In genomic region chr17:23774090-23774489, GRCm38 (mm10) we compare ENCODE assay signal across 9 mouse cellular contexts. TPM values are rescaled to one million over a fixed set of nuclear protein-coding genes. Genes with fewer than 3 reads are reported as not detected.
DNase-seq lines count a peak whose midpoint lies in the region; ATAC-seq and TF ChIP-seq lines count a peak whose summit lies in the region.
"Had no signal": no experiment of that assay in that cellular context is flagged by ENCODE, and none has a peak within 500 bp of the region (broad histone marks: within the 10 kb centered on the region; RNA-seq: fewer than 3 reads in every experiment).

No protein-coding gene starts in this region.

- H3K9me3 ChIP-seq in heart, embryonic 10.5 days = no peaks in the 10 kb centered on the region
- no peaks in the 10 kb centered on the region for H3K9me3 ChIP-seq in liver, embryonic 14.5 days (ENCODE audit: control insufficient read depth, low read length)
- H3K9me3 ChIP-seq: embryonic facial prominence, embryonic 12.5 days had no signal

- TF ChIP-seq POLR2A in olfactory bulb, adult 2 months (IDR thresholded peaks at IDR 0.05; ENCODE audit: insufficient read depth, low read depth, low read length) = no peak

- H3K4me3 ChIP-seq in heart, embryonic 10.5 days = no peak overlapping the region
- no peak overlapping the region for H3K4me3 ChIP-seq in liver, embryonic 14.5 days (ENCODE audit: insufficient read depth in 1 of 2, low read depth in 2 of 2, low read length in 2 of 2)
- H3K4me3 ChIP-seq in olfactory bulb, adult 2 months (ENCODE audit: insufficient read depth, low read depth, low read length) = no peak overlapping the region
- H3K4me3 ChIP-seq: embryonic facial prominence, embryonic 12.5 days had no signal

- H3K4me1 ChIP-seq in heart, embryonic 10.5 days = peaks cover 15% of the 10 kb centered on the region
- H3K4me1 ChIP-seq in liver, embryonic 14.5 days (replicated peaks; ENCODE audit: control insufficient read depth in 2 of 2, insufficient read depth in 2 of 2, low read length in 1 of 2) = peaks cover 7 to 9% of the 10 kb centered on the region in 2 experiments
- peaks cover 8% of the 10 kb centered on the region; the same call in 1 of the 2 replicates for H3K4me1 ChIP-seq in olfactory bulb, adult 2 months (ENCODE audit: control insufficient read depth, insufficient read depth, low read length)

- H3K36me3 ChIP-seq in heart, embryonic 10.5 days = no peaks in the 10 kb centered on the region
- H3K36me3 ChIP-seq in liver, embryonic 14.5 days (replicated peaks; ENCODE audit: control insufficient read depth, insufficient read depth, low read depth) = no peaks in the 10 kb centered on the region

- 6% methylated on average over 12 of the region's 12 CpGs for WGBS in heart, embryonic 10.5 days
- WGBS in liver, embryonic 14.5 days (ENCODE audit: insufficient replicate concordance) = 5% methylated on average over 12 of the region's 12 CpGs
- 4% methylated on average over 12 of the region's 12 CpGs for WGBS in olfactory bulb, adult 2 months

- ATAC-seq in liver, embryonic 14.5 days (ENCODE audit: insufficient read depth) = peak; percentile 23

- no peak overlapping the region for H3K27ac ChIP-seq in heart, embryonic 10.5 days
- H3K27ac ChIP-seq in liver, embryonic 14.5 days = no peak overlapping the region
- H3K27ac ChIP-seq in olfactory bulb, adult 2 months (ENCODE audit: insufficient read depth, low read depth, low read length) = no peak overlapping the region
- H3K27ac ChIP-seq: embryonic facial prominence, embryonic 12.5 days had no signal

- peak; percentile 87 for TF ChIP-seq CTCF in liver, embryonic 14.5 days (IDR thresholded peaks at IDR 0.05; ENCODE audit: low read depth)
- TF ChIP-seq CTCF in olfactory bulb, adult 2 months (IDR thresholded peaks at IDR 0.05; ENCODE audit: insufficient read depth, low read depth, low read length) = peak; percentile 71

- DNase-seq in 416B (ENCODE audit: low read depth) = peak; percentile 87
- peak; percentile 80 to 83 for DNase-seq in adrenal gland, adult 18-20 months (ENCODE audit: low spot score in 2 of 2)
- DNase-seq in embryo, embryonic 11.5 days (ENCODE audit: low read depth, low spot score) = peak; percentile 57
- DNase-seq in heart, embryonic 10.5 days (ENCODE audit: low spot score) = peak; percentile 88
- DNase-seq in kidney, postnatal 14 days = peak; percentile 90
- DNase-seq in liver, embryonic 14.5 days (ENCODE audit: low read depth in 3 of 3, low spot score in 3 of 3) = peak in 1 of 3 experiments; percentile 47
- DNase-seq in testis, postnatal 14 days (ENCODE audit: low spot score) = peak; percentile 60

- TF ChIP-seq EP300 in liver, embryonic 14.5 days (IDR thresholded peaks at IDR 0.05; ENCODE audit: low read depth) = no peak

- H3K4me2 ChIP-seq in liver, embryonic 14.5 days (ENCODE audit: low read depth) = no peak overlapping the region
- H3K4me2 ChIP-seq: embryonic facial prominence, embryonic 12.5 days had no signal

- no peak overlapping the region for H3K9ac ChIP-seq in liver, embryonic 14.5 days (replicated peaks)
- H3K9ac ChIP-seq: embryonic facial prominence, embryonic 12.5 days had no signal

- H3K27me3 ChIP-seq in heart, embryonic 10.5 days (ENCODE audit: insufficient read depth, poor library complexity, severe bottlenecking) = 0 out of 2 replicates have a peak, but pooled peaks cover 6% of the 10 kb centered on the region
- H3K27me3 ChIP-seq in liver, embryonic 14.5 days (ENCODE audit: control insufficient read depth, insufficient read depth, low read length) = no peaks in the 10 kb centered on the region
- H3K27me3 ChIP-seq: embryonic facial prominence, embryonic 12.5 days had no signal

RNA-seq across cellular contexts. Expression of gene Flywch1, which starts 2.7 kb away (rescaled TPM):
- 10 to 100 TPM; 72.5 to 89.3 TPM for total RNA-seq in adrenal gland, adult 18-20 months (2021)
- polyA plus RNA-seq in heart, embryonic 10.5 days (2016; fragmentation: Nextera tagmentation; extraction: Ambion mirVana) = 97.9 and 117 TPM in 2 replicates
- 4.0 and 4.3 TPM in 2 replicates for polyA plus RNA-seq in liver, embryonic 14.5 days (2012; rRNA removed)
- polyA plus RNA-seq in liver, embryonic 14.5 days (2014; fragmentation: Nextera tagmentation; extraction: Ambion mirVana) = 6.6 and 7.4 TPM in 2 replicates
- polyA plus RNA-seq in olfactory bulb, adult 2 months (2012; ENCODE audit: insufficient read depth, insufficient read length, low replicate concordance, missing spikeins) = not detected in 2 replicates

RNA-seq across cellular contexts. Expression of gene Flywch2, which starts 11.8 kb away (rescaled TPM):
- total RNA-seq in adrenal gland, adult 18-20 months (2021) = 10 to 100 TPM in 1 of 2 experiments, 1 to 10 TPM in 1; 8.2 to 10.9 TPM
- polyA plus RNA-seq in heart, embryonic 10.5 days (2016; fragmentation: Nextera tagmentation; extraction: Ambion mirVana) = 9.0 and 20.3 TPM in 2 replicates
- polyA plus RNA-seq in liver, embryonic 14.5 days (2012; rRNA removed) = 0.57 and 0.79 TPM in 2 replicates
- polyA plus RNA-seq in liver, embryonic 14.5 days (2014; fragmentation: Nextera tagmentation; extraction: Ambion mirVana) = 0.85 and 1.0 TPM in 2 replicates
- not detected in 2 replicates for polyA plus RNA-seq in olfactory bulb, adult 2 months (2012; ENCODE audit: insufficient read depth, insufficient read length, low replicate concordance, missing spikeins)

RNA-seq across cellular contexts. Expression of gene Srrm2, which starts 16.2 kb away (rescaled TPM):
- 100 to 1,000 TPM; 480 to 746 TPM for total RNA-seq in adrenal gland, adult 18-20 months (2021)
- polyA plus RNA-seq in heart, embryonic 10.5 days (2016; fragmentation: Nextera tagmentation; extraction: Ambion mirVana) = 342 and 505 TPM in 2 replicates
- polyA plus RNA-seq in liver, embryonic 14.5 days (2012; rRNA removed) = 136 and 152 TPM in 2 replicates
- 107 and 120 TPM in 2 replicates for polyA plus RNA-seq in liver, embryonic 14.5 days (2014; fragmentation: Nextera tagmentation; extraction: Ambion mirVana)
- 383 and 683 TPM in 2 replicates for polyA plus RNA-seq in olfactory bulb, adult 2 months (2012; ENCODE audit: insufficient read depth, insufficient read length, low replicate concordance, missing spikeins)

RNA-seq across cellular contexts. Expression of gene Kremen2, which starts 28.5 kb away (rescaled TPM):
- under 1 TPM in 1 of 2 experiments, not detected in 1; 0.13 TPM for total RNA-seq in adrenal gland, adult 18-20 months (2021)
- polyA plus RNA-seq in heart, embryonic 10.5 days (2016; fragmentation: Nextera tagmentation; extraction: Ambion mirVana) = 0.43 and 1.9 TPM in 2 replicates
- polyA plus RNA-seq in liver, embryonic 14.5 days (2012; rRNA removed) = 0.02 and 0.03 TPM in 2 replicates
- not detected in 2 replicates for polyA plus RNA-seq in liver, embryonic 14.5 days (2014; fragmentation: Nextera tagmentation; extraction: Ambion mirVana)
- not detected in 2 replicates for polyA plus RNA-seq in olfactory bulb, adult 2 months (2012; ENCODE audit: insufficient read depth, insufficient read length, low replicate concordance, missing spikeins)

RNA-seq across cellular contexts. Expression of gene Paqr4, which starts 33.4 kb away (rescaled TPM):
- 10 to 100 TPM in 1 of 2 experiments, 1 to 10 TPM in 1; 8.5 to 12.7 TPM for total RNA-seq in adrenal gland, adult 18-20 months (2021)
- polyA plus RNA-seq in heart, embryonic 10.5 days (2016; fragmentation: Nextera tagmentation; extraction: Ambion mirVana) = 8.7 and 9.3 TPM in 2 replicates
- 3.6 and 5.7 TPM in 2 replicates for polyA plus RNA-seq in liver, embryonic 14.5 days (2012; rRNA removed)
- 6.4 and 7.2 TPM in 2 replicates for polyA plus RNA-seq in liver, embryonic 14.5 days (2014; fragmentation: Nextera tagmentation; extraction: Ambion mirVana)
- not detected in 2 replicates for polyA plus RNA-seq in olfactory bulb, adult 2 months (2012; ENCODE audit: insufficient read depth, insufficient read length, low replicate concordance, missing spikeins)
